Mouse (Mus musculus) stomach, embryonic 14.5 days (tissue): ENCODE measurements around the gene Dnajc11. TPM values are rescaled to one million over a fixed set of nuclear protein-coding genes. Genes with fewer than 3 reads are reported as not detected.

ENCODE experiments used
- ATAC-seq: fragments of 200-750 bp; cut with Nextera tagmentation; 2 replicates; pipeline ENCODE4 v1.8.0; 2017; ENCODE audit warnings: low read depth, moderate TSS enrichment; ENCODE audit not compliant: insufficient number of reproducible peaks, insufficient read depth, low FRiP score
- H3K27ac ChIP-seq: fragments of 300-500 bp; sonication (generic); 2 replicates; pipeline ENCODE4 v1.5.1; 2014; ENCODE audit warnings: mild to moderate bottlenecking, low read length, moderate library complexity, mixed read lengths
- H3K27me3 ChIP-seq: fragments of 300-500 bp; sonication (generic); 2 replicates; pipeline ENCODE4 v1.6.1; 2014; ENCODE audit warnings: low read length, control low read depth, mixed read lengths; ENCODE audit not compliant: control insufficient read depth, insufficient read depth
- H3K36me3 ChIP-seq: fragments of 300-500 bp; sonication (generic); 2 replicates; pipeline ENCODE4 v1.6.1; 2014; ENCODE audit warnings: mild to moderate bottlenecking, control low read depth, low read length, moderate library complexity, mixed read lengths; ENCODE audit not compliant: control insufficient read depth, insufficient read depth
- H3K4me1 ChIP-seq: fragments of 300-500 bp; sonication (generic); 2 replicates; pipeline ENCODE4 v1.6.1; 2014; ENCODE audit warnings: low read length, control low read depth, mixed read lengths; ENCODE audit not compliant: control insufficient read depth, insufficient read depth
- H3K4me2 ChIP-seq: fragments of 300-500 bp; sonication (generic); replicated peaks from 2 replicates; pipeline ENCODE4 v1.6.1; 2014; ENCODE audit warnings: low read depth, low read length, control low read depth
- H3K4me3 ChIP-seq: fragments of 300-500 bp; sonication (generic); 2 replicates; pipeline ENCODE4 v1.5.1; 2014; ENCODE audit warnings: low read depth, low read length, control low read depth
- H3K9ac ChIP-seq: fragments of 300-500 bp; sonication (generic); replicated peaks from 2 replicates; pipeline ENCODE4 v1.6.1; 2014; ENCODE audit warnings: low read depth, mild to moderate bottlenecking, control low read depth, low read length, moderate library complexity, mixed read lengths
- H3K9me3 ChIP-seq: fragments of 300-500 bp; sonication (generic); 2 replicates; pipeline ENCODE4 v1.6.1; 2016; ENCODE audit warnings: low read depth, low read length, control low read depth; ENCODE audit not compliant: control insufficient read depth
- WGBS: fragments of 180-500 bp; shearing (Covaris S2); extraction: QIAGEN DNeasy Blood & Tissue Kit; methylation state at CpG from one replicate; pipeline ENCODE4 v1.1.7; 2014; 5-methylcytosine and 5-hydroxymethylcytosine counted together
- polyA plus RNA-seq: library from polyadenylated mRNA; unstranded; fragments of >200 nt; fragmentation: Nextera tagmentation; extraction: Ambion mirVana; gene quantifications from 2 replicates; pipeline ENCODE4 v1.2.1, GENCODE M21; 2014

Dnajc11 gene
- polyA plus RNA-seq, 1 experiment from 2014 or later, result 62.6 TPM

GRCm38 (mm10) chr4:152006137-152006536, 72.6 kb downstream of the Dnajc11 start:
- no peak overlapping the region for H3K9ac ChIP-seq
- H3K4me1 ChIP-seq, result peaks cover 32% of the 10 kb centered on the region
- no peaks in the 10 kb centered on the region for H3K27me3 ChIP-seq
- H3K27ac ChIP-seq, result no peak overlapping the region
- no peaks in the 10 kb centered on the region for H3K9me3 ChIP-seq
- 77% methylated on average over 6 of the region's 6 CpGs for WGBS
- no peak overlapping the region for H3K4me3 ChIP-seq
- ATAC-seq, result no peak
- no peak overlapping the region for H3K4me2 ChIP-seq
- H3K36me3 ChIP-seq, result no peaks in the 10 kb centered on the region

- Histone ChIP-seq H3K9me3 (no peaks in the 10 kb centered on the region), H3K9ac (no peak overlapping the region), H3K36me3 (no peaks in the 10 kb centered on the region), H3K4me2 (no peak overlapping the region), H3K4me1 (peaks cover 34% of the 10 kb centered on the region), H3K4me3 (no peak overlapping the region), H3K27me3 (no peaks in the 10 kb centered on the region), H3K27ac (peak overlapping the region; percentile 88; the same call in 1 of the 2 replicates)
- 41% methylated on average over 3 of the region's 3 CpGs for WGBS
- ATAC-seq, result no peak
Observed at GRCm38 (mm10) chr4:152006812-152007211, 73.3 kb downstream of the Dnajc11 start.

- peak overlapping the region; percentile 68 for H3K4me3 ChIP-seq
- H3K9ac ChIP-seq, result no peak overlapping the region
- H3K36me3 ChIP-seq, result peaks cover 4% of the 10 kb centered on the region; the same call in 1 of the 2 replicates
- peak overlapping the region; percentile 88 for H3K27ac ChIP-seq
- H3K27me3 ChIP-seq, result no peaks in the 10 kb centered on the region
- peaks cover 34% of the 10 kb centered on the region for H3K4me1 ChIP-seq
- H3K9me3 ChIP-seq, result no peaks in the 10 kb centered on the region
- no peak for ATAC-seq
- peak overlapping the region; percentile 100 for H3K4me2 ChIP-seq
- 6% methylated on average over 8 of the region's 8 CpGs for WGBS
Observed at GRCm38 (mm10) chr4:152007481-152008147, 74.1 kb downstream of the Dnajc11 start.

- Histone ChIP-seq H3K36me3 (peaks cover 6% of the 10 kb centered on the region; the same call in 1 of the 2 replicates), H3K4me2 (peak overlapping the region; percentile 100), H3K9ac (no peak overlapping the region; the same call in 1 of the 2 replicates), H3K27ac (peak overlapping the region; percentile 88), H3K27me3 (no peaks in the 10 kb centered on the region), H3K9me3 (no peaks in the 10 kb centered on the region), H3K4me1 (peaks cover 34% of the 10 kb centered on the region), H3K4me3 (peak overlapping the region; percentile 68)
- ATAC-seq, result no peak
- WGBS, result 1% methylated on average over 14 of the region's 14 CpGs
Observed at GRCm38 (mm10) chr4:152008148-152008500, 74.6 kb downstream of the Dnajc11 start.

GRCm38 (mm10) chr4:152008622-152009075, 75.2 kb downstream of the Dnajc11 start, which contains the start of gene Klhl21:
TSS of gene Klhl21 (plus strand) at chr4:152008803.
- Histone ChIP-seq H3K4me1 (peaks cover 34% of the 10 kb centered on the region), H3K36me3 (peaks cover 6% of the 10 kb centered on the region; the same call in 1 of the 2 replicates), H3K9ac (peak within 1 kb of the TSS; percentile 62), H3K27me3 (no peaks in the 10 kb centered on the region), H3K27ac (peak within 1 kb of the TSS; percentile 88), H3K4me2 (peak within 1 kb of the TSS; percentile 100), H3K4me3 (peak within 1 kb of the TSS; percentile 68), H3K9me3 (no peaks in the 10 kb centered on the region)
- under 1% methylated on average over 45 of the region's 45 CpGs for WGBS
- peak; percentile 90 for ATAC-seq

GRCm38 (mm10) chr4:152009076-152010051, 75.9 kb downstream of the Dnajc11 start:
- H3K9me3 ChIP-seq, result no peaks in the 10 kb centered on the region
- no peaks in the 10 kb centered on the region for H3K27me3 ChIP-seq
- H3K36me3 ChIP-seq, result peaks cover 8% of the 10 kb centered on the region; the same call in 1 of the 2 replicates
- H3K9ac ChIP-seq, result peak overlapping the region; percentile 62
- H3K4me1 ChIP-seq, result peaks cover 34% of the 10 kb centered on the region
- ATAC-seq, result peak; percentile 59
- peak overlapping the region; percentile 88 for H3K27ac ChIP-seq
- peak overlapping the region; percentile 68 for H3K4me3 ChIP-seq
- under 1% methylated on average over 115 of the region's 115 CpGs for WGBS
- peak overlapping the region; percentile 100 for H3K4me2 ChIP-seq

GRCm38 (mm10) chr4:152010091-152010706, 76.7 kb downstream of the Dnajc11 start:
- Histone ChIP-seq H3K9me3 (no peaks in the 10 kb centered on the region), H3K27ac (peak overlapping the region; percentile 48; the same call in 1 of the 2 replicates), H3K4me1 (peaks cover 34% of the 10 kb centered on the region), H3K36me3 (peaks cover 13% of the 10 kb centered on the region; the same call in 1 of the 2 replicates), H3K9ac (peak overlapping the region; percentile 62), H3K4me3 (peak overlapping the region; percentile 68), H3K4me2 (peak overlapping the region; percentile 100), H3K27me3 (no peaks in the 10 kb centered on the region)
- WGBS, result 3% methylated on average over 10 of the region's 10 CpGs
- ATAC-seq, result peak; percentile 9; the same call in 1 of the 2 replicates
